Mouse (Mus musculus) stomach, postnatal 0 days (tissue): Measurements from ENCODE around the gene Chchd6.

ENCODE experiments used
- CTCF ChIP-seq: IDR thresholded peaks from 2 replicates; pipeline ENCODE4 v1.5.1; 2016; ENCODE audit warnings: antibody characterized with exemption, low read depth, mild to moderate bottlenecking, moderate library complexity
- EP300 ChIP-seq: optimal IDR thresholded peaks from 2 replicates; pipeline ENCODE3; 2016; ENCODE audit warnings: antibody characterized with exemption

GRCm38 (mm10) chr6:89637977-89638376 lies 42.5 kb upstream of the Chchd6 start:
- TF ChIP-seq CTCF (no peak), EP300 (no peak)
